Mouse (Mus musculus) CH12.LX (cell line): Measurements from ENCODE around the gene Galnt18.

Experiments
- BHLHE40 ChIP-seq: IDR thresholded peaks from 2 replicates; pipeline ENCODE4 v1.6.1; 2011; ENCODE audit warnings: mild to moderate bottlenecking, low read depth, low read length, improper control_type of control experiment
- CHD1 ChIP-seq: IDR thresholded peaks from 2 replicates; pipeline ENCODE4 v1.6.1; 2012; ENCODE audit warnings: low read depth, low read length, improper control_type of control experiment, inconsistent platforms
- CTCF ChIP-seq, 2 experiments: IDR thresholded peaks in 1 of 2; conservative IDR thresholded peaks in 1 of 2; 2 replicates each; pipeline ENCODE4 v1.5.1; 2011 to 2012; ENCODE audit warnings: low read depth in 2 of 2, low read length in 2 of 2, improper control_type of control experiment in 1 of 2, inconsistent platforms in 1 of 2, mild to moderate bottlenecking in 1 of 2, moderate library complexity in 1 of 2
- MAZ ChIP-seq: IDR thresholded peaks from 2 replicates; pipeline ENCODE4 v1.6.1; 2012; ENCODE audit warnings: low read depth, mild to moderate bottlenecking, inconsistent platforms, low read length, improper control_type of control experiment, moderate library complexity
- POLR2A ChIP-seq: IDR thresholded peaks from 2 replicates; pipeline ENCODE4 v1.6.1; 2011; ENCODE audit warnings: low read depth, mild to moderate bottlenecking, improper control_type of control experiment, low read length
- ZKSCAN1 ChIP-seq: IDR thresholded peaks from 2 replicates; pipeline ENCODE4 v1.6.1; 2012; ENCODE audit warnings: low read depth, inconsistent platforms, low read length, improper control_type of control experiment, borderline replicate concordance

GRCm38 (mm10) chr7:111452000-111452399 is 327.8 kb downstream of the Galnt18 start:
- TF ChIP-seq CTCF (conservative IDR thresholded peaks at IDR 0.05 in 1 of 2, IDR thresholded peaks at IDR 0.05 in 1 of 2; ENCODE audit: low read depth in 2 of 2, low read length in 2 of 2) (no peak), ZKSCAN1 (no peak), POLR2A (no peak), CHD1 (no peak), MAZ (no peak), BHLHE40 (no peak)
